Mouse (Mus musculus) heart, embryonic 13.5 days (tissue): ENCODE measurements at regions not wholly inside any gene's neighbourhood (a gene's known extent, or its start where the extent isn't known, plus 50 kb on each side); places are given as distances from the start of the nearest gene placed in this dataset.

Experiments used
- ATAC-seq: fragments of 200-750 bp; cut with Nextera tagmentation; 2 replicates; pipeline ENCODE4 v1.8.0; 2017; ENCODE audit warnings: moderate TSS enrichment; ENCODE audit not compliant: insufficient number of reproducible peaks, low FRiP score, low TSS enrichment; ENCODE audit errors: extremely low read depth
- H3K27ac ChIP-seq: fragments of 300-500 bp; sonication (generic); replicated peaks from 2 replicates; pipeline ENCODE4 v1.5.1; 2015; ENCODE audit warnings: moderate library complexity, mild to moderate bottlenecking, inconsistent platforms
- H3K27me3 ChIP-seq: fragments of 300-500 bp; sonication (generic); replicated peaks from 2 replicates; pipeline ENCODE4 v1.6.1; 2015; ENCODE audit warnings: mild to moderate bottlenecking, inconsistent platforms
- H3K36me3 ChIP-seq: fragments of 300-500 bp; sonication (generic); 2 replicates; pipeline ENCODE4 v1.6.1; 2015; ENCODE audit warnings: mild to moderate bottlenecking, inconsistent platforms
- H3K4me1 ChIP-seq: fragments of 300-500 bp; sonication (generic); 2 replicates; pipeline ENCODE4 v1.6.1; 2015; ENCODE audit warnings: inconsistent platforms
- H3K4me2 ChIP-seq: fragments of 300-500 bp; sonication (generic); 2 replicates; pipeline ENCODE4 v1.6.1; 2015; ENCODE audit warnings: inconsistent platforms, mild to moderate bottlenecking, moderate library complexity
- H3K4me3 ChIP-seq: fragments of 300-500 bp; sonication (generic); 2 replicates; pipeline ENCODE4 v1.5.1; 2015; ENCODE audit warnings: moderate library complexity, mild to moderate bottlenecking, inconsistent platforms
- H3K9ac ChIP-seq: fragments of 300-500 bp; sonication (generic); 2 replicates; pipeline ENCODE4 v1.6.1; 2015; ENCODE audit warnings: inconsistent platforms, mild to moderate bottlenecking, moderate library complexity
- H3K9me3 ChIP-seq: fragments of 300-500 bp; sonication (generic); 2 replicates; pipeline ENCODE4 v1.6.1; 2016; ENCODE audit warnings: inconsistent platforms
- WGBS: fragments of 180-500 bp; shearing (Covaris S2); methylation state at CpG from one replicate; pipeline ENCODE4 v1.1.7; 2015; ENCODE audit warnings: mixed read lengths; 5-methylcytosine and 5-hydroxymethylcytosine counted together

DNA sequence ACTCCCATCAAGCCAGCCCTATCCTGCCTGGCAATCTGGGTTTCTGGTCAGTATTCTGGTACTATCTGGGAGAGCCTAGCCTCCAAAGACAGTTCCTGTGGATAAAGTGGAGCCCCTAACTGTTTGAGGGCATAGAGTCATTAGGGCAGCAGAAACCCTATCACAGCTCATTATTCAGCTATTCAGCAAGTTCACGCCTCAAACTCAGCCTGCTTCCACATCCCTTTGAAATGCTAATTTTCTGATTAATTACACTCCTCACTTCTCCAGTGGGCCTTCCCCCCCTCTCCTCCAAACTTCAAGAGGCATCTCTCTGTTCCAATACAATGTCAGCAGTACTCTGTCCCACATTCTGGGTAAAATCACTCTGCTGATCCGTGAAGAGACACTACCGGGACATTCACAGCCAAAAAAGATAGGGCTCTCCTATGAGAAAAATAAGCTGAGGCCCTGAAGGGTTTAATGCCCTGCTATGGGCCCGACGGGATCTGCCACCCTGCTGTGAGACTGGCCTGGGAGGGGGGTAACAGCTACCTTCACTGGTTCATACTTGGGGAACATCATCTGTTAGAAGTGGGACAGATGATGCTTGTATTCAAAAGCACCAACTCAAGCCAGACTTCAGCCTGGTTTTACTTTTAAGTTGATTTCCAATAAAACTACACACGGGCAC is 220.0 kb upstream of the Zdhhc25 start:
- Histone ChIP-seq H3K4me2 (no peak overlapping the region), H3K36me3 (no peaks in the 10 kb centered on the region), H3K9me3 (no peaks in the 10 kb centered on the region), H3K27me3 (peaks cover 16% of the 10 kb centered on the region), H3K27ac (no peak overlapping the region), H3K4me3 (no peak overlapping the region), H3K9ac (no peak overlapping the region), H3K4me1 (no peaks in the 10 kb centered on the region)
- 20% methylated on average over 6 of the region's 6 CpGs for whole genome bisulfite sequencing
- no peak for ATAC-seq

DNA sequence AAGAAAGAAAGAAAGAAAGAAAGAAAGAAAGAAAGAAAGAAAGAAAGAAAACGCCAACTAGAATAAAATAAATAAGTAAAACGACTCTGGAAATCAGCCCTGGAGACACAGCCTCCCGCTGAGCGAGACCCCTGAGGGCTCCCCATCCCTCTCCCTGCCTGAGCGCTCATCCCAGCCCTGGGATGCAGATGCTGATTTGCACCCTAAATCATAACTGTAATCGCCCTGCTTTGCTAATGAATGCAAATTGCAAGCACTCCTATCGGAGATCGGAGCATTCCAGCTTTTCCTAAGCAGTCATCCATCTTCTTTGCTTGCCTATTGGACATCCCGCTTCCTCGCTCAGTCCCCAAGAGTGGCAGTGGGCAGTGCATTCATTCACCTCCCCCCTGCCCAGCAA is 218.7 kb upstream of the Zdhhc25 start:
- Histone ChIP-seq H3K9me3 (no peaks in the 10 kb centered on the region), H3K4me3 (no peak overlapping the region), H3K27ac (no peak overlapping the region), H3K4me1 (no peaks in the 10 kb centered on the region), H3K27me3 (peaks cover 16% of the 10 kb centered on the region), H3K4me2 (no peak overlapping the region), H3K9ac (no peak overlapping the region), H3K36me3 (no peaks in the 10 kb centered on the region)
- no peak for ATAC-seq
- WGBS, result 33% methylated on average over 10 of the region's 10 CpGs

DNA sequence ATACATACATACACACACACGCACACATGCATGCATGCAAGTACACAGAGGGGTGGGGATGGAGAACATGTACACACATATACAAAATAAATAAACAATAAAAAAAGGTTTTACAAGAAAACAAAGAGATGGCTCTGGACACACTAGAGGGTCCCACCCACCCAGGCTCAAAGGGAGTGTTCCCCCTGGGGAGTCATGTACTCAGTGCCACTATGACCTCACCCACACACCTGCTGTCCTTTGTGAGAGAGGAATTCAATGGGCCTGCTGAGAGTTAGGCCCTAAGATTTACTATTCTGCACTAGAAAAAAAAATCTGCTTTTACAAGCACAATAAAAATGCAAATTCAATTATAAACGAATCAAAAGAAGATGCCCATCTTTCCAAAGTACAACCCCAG is 214.2 kb upstream of the Zdhhc25 start:
- ATAC-seq, result no peak
- no peak overlapping the region for H3K9ac ChIP-seq
- H3K27ac ChIP-seq, result no peak overlapping the region
- H3K36me3 ChIP-seq, result no peaks in the 10 kb centered on the region
- no peak overlapping the region for H3K4me2 ChIP-seq
- H3K4me3 ChIP-seq, result no peak overlapping the region
- H3K9me3 ChIP-seq, result peaks cover 5% of the 10 kb centered on the region; the same call in 1 of the 2 replicates
- H3K27me3 ChIP-seq, result peaks cover 3% of the 10 kb centered on the region
- 77% methylated on average over 2 of the region's 2 CpGs for WGBS
- no peaks in the 10 kb centered on the region for H3K4me1 ChIP-seq

DNA sequence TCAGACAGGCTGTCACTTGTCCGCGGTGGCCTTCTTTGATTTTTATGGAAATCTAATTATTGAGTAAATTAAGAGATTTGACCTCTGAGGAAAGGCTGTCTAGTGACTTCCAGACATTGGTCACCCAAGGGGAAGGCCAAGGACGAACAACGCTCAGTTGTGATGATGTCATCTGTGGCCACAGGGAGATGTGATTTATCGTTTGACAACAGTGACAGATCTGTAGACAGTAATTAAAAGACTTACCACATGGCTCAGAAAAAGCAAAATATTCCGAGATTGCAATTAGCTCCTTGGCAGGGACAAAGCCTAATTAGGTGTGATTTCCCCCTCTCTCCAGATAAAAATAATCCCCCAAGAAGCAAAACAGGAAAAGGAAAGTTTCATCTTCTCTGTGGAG is 213.4 kb upstream of the Zdhhc25 start:
- WGBS, result 68% methylated on average over 6 of the region's 6 CpGs
- ATAC-seq, result no peak

DNA sequence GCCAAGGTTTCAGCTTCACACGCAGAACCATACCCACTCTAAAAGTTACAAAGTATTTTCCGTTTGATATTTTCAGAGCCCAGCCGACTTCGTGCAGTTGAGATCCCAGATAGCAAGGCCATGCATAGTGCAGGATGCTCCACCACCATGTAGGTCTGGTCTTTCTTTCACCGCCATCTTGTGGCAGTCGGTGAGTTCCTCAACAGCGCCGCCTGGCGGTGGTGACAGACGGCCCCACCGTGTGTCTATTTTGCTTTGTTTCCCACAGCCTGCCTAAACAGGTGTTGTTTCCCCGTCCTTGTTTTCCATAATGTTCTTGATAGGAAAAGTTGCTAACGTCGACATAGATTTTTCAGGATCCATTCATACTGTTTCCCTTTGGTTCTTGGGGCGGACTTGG is 208.3 kb upstream of the Zdhhc25 start:
- peaks cover 5% of the 10 kb centered on the region; the same call in 1 of the 2 replicates for H3K9me3 ChIP-seq
- H3K27ac ChIP-seq, result no peak overlapping the region
- no peaks in the 10 kb centered on the region for H3K27me3 ChIP-seq
- H3K4me2 ChIP-seq, result no peak overlapping the region
- H3K4me1 ChIP-seq, result no peaks in the 10 kb centered on the region
- WGBS, result 73% methylated on average over 15 of the region's 15 CpGs
- H3K9ac ChIP-seq, result no peak overlapping the region
- H3K36me3 ChIP-seq, result no peaks in the 10 kb centered on the region
- no peak overlapping the region for H3K4me3 ChIP-seq
- ATAC-seq, result no peak

More for the DNA sequence above, 213.4 kb upstream of the Zdhhc25 start:
- Histone ChIP-seq H3K27ac (no peak overlapping the region), H3K27me3 (0 out of 2 replicates have a peak, but pooled peaks cover 1% of the 10 kb centered on the region), H3K4me1 (no peaks in the 10 kb centered on the region), H3K4me3 (no peak overlapping the region), H3K9me3 (peaks cover 5% of the 10 kb centered on the region; the same call in 1 of the 2 replicates), H3K36me3 (no peaks in the 10 kb centered on the region), H3K4me2 (no peak overlapping the region), H3K9ac (no peak overlapping the region)

DNA sequence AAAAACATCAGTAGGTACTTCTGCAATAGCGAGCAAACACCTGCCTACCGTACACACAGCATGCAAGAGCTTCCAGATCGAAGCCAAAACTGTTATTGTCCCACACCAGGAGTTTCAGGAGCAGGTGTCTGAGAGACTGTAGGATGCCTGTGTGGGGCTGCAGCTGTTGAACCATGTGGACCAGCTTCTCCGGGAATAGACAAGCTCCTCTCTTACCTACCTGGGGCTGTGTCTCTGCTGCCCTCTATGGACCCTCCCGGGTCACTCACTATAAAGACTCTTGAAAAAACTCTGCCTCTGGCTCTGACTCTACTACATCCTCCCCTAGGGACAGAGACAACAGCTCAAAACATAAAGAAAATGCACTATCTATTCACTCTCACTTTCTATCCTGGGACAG is 201.0 kb upstream of the Zdhhc25 start:
- Histone ChIP-seq H3K4me3 (no peak overlapping the region), H3K36me3 (no peaks in the 10 kb centered on the region), H3K27ac (no peak overlapping the region), H3K4me2 (no peak overlapping the region), H3K4me1 (no peaks in the 10 kb centered on the region), H3K27me3 (0 out of 2 replicates have a peak, but pooled peaks cover 3% of the 10 kb centered on the region), H3K9me3 (no peaks in the 10 kb centered on the region), H3K9ac (no peak overlapping the region)
- no peak for ATAC-seq
- WGBS, result 44% methylated on average over 5 of the region's 5 CpGs

DNA sequence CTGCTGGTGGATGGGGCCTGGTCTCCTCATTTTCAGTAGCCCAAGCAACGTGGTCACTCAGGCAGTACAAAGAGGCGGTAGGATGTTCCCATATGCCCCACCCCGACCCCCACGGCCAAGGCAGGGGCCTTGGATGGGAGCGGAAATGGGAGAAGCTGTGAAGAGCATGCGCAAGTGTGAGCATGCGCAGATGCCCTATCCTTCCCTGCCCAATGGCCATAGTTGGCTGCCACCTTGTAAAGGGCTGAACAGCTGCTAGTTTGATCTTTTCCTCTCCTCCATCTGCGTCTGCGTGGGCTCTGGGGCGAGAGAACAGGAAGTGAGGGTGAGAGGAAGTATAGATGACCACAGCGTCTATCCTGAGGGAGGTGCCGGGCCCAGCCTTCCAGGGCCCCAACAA is 200.1 kb upstream of the Zdhhc25 start:
- H3K27me3 ChIP-seq, result 0 out of 2 replicates have a peak, but pooled peaks cover 3% of the 10 kb centered on the region
- H3K36me3 ChIP-seq, result no peaks in the 10 kb centered on the region
- no peak overlapping the region for H3K4me2 ChIP-seq
- H3K9me3 ChIP-seq, result no peaks in the 10 kb centered on the region
- no peak for ATAC-seq
- WGBS, result 59% methylated on average over 12 of the region's 12 CpGs
- H3K4me1 ChIP-seq, result no peaks in the 10 kb centered on the region
- no peak overlapping the region for H3K4me3 ChIP-seq
- no peak overlapping the region for H3K27ac ChIP-seq
- no peak overlapping the region for H3K9ac ChIP-seq

DNA sequence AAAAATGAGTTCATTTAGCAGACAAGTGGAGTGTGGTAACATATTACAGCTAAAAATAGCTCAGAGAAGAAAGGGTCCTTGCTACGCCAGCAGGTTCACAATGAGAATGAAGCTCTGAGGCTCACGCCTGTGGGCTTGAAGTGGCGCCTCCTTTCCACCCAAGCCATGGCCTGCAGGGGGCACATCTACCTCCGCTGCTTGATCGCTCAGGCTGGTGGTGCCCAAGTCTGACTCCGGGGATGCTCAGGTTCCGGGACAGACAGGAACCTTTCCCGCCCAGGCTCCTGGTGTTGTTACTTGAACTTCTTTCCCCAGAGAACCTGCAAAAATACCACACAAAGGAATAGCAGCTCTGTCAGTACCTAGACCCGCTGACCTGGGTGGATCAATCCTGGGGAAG is 199.3 kb upstream of the Zdhhc25 start:
- H3K4me1 ChIP-seq, result no peaks in the 10 kb centered on the region
- H3K4me2 ChIP-seq, result no peak overlapping the region
- no peaks in the 10 kb centered on the region for H3K9me3 ChIP-seq
- H3K27me3 ChIP-seq, result 0 out of 2 replicates have a peak, but pooled peaks cover 3% of the 10 kb centered on the region
- ATAC-seq, result no peak
- WGBS, result 42% methylated on average over 9 of the region's 9 CpGs
- no peak overlapping the region for H3K27ac ChIP-seq
- no peaks in the 10 kb centered on the region for H3K36me3 ChIP-seq
- H3K9ac ChIP-seq, result no peak overlapping the region
- no peak overlapping the region for H3K4me3 ChIP-seq

DNA sequence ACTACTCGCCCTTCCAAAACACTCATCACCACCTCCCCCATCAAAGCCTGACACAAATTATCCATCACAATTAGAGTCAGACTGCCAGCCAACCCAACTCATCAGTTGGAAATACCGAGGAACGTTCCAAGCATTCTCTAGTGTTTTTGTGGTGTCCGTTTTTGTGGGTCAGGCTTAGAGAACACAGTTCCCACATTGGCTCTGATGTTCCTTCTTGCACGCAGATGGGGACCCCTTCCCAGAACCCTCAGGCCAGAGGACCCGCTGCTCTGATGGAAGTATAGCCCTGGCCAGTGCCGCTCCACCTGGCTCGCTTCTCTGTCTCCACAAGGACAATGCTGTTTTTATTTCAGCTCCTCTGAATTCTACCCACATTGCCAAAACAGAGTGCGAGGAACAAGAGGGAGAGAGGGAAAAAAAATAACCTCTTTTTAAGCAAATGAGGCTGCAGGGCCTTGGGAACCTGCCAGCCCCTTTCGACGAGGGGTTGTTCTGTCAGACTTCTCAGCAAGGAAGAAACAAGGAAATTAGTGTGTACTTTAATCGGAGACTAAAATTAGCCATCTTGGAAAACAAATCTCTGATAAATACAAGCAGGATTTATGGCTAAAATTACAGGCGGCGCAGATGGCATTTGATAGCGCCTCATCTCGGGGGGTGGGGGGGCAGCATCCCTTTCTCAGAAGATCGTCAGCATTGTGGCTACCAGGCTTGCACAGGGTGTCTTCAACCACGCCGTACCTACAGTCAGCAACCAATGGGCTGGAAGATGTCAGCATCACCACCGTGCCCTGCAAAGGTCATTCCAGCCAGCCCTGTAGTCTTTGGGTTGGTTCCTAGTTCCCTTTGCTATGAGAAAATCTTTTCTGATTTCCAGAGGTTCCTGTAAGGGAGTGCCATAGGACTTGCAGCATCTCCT is 191.4 kb upstream of the Zdhhc25 start:
- Histone ChIP-seq H3K36me3 (no peaks in the 10 kb centered on the region), H3K4me1 (no peaks in the 10 kb centered on the region), H3K4me2 (no peak overlapping the region)

DNA sequence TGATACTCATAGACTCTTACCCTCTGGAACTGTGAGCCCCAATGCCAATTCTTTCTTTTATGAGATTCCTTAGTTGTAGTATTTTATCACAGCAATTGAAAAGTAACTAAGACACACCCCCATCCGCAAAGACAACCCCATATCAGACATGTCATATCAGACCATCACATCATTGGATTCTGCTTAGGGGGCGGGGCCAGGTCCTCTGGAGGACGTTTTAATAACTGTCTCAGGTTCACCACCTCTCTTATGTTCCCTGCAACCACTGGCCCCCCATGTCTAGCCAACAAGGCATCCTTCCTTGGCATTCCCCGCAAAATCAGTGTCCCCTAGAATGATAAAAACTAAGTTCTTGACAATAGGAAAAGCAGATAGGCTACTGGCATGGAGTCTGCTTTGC is 185.9 kb upstream of the Zdhhc25 start:
- Histone ChIP-seq H3K9me3 (peaks cover 30% of the 10 kb centered on the region), H3K4me1 (no peaks in the 10 kb centered on the region), H3K4me2 (no peak overlapping the region), H3K27ac (no peak overlapping the region), H3K36me3 (no peaks in the 10 kb centered on the region), H3K9ac (no peak overlapping the region), H3K4me3 (no peak overlapping the region), H3K27me3 (no peaks in the 10 kb centered on the region)
- no peak for ATAC-seq
- 63% methylated on average over 4 of the region's 4 CpGs for WGBS

More for the DNA sequence above, 191.4 kb upstream of the Zdhhc25 start:
- H3K27me3 ChIP-seq, result no peaks in the 10 kb centered on the region
- H3K9ac ChIP-seq, result no peak overlapping the region
- ATAC-seq, result no peak
- no peak overlapping the region for H3K4me3 ChIP-seq
- H3K9me3 ChIP-seq, result peaks cover 30% of the 10 kb centered on the region
- 76% methylated on average over 20 of the region's 20 CpGs for WGBS
- H3K27ac ChIP-seq, result no peak overlapping the region

DNA sequence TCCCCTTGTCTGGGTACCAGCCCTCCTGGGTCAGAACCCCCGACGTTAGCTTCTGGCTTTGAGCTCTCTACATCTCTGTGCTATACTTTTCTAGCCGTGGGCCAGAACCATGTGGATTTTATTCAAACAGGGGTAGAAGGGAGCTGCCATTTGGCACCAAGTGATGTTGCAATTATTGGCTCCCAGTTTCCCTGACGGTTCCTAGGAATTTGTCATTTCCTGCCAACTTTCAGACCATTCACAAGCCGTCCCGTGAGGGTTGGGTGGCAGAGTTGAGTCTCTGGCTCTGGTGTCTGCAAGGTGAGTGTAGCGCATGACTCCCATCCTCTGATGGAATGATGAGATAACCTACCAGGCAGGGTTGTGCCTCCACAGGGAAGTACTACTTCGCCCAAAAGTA is 181.2 kb upstream of the Zdhhc25 start:
- H3K9ac ChIP-seq, result no peak overlapping the region
- no peaks in the 10 kb centered on the region for H3K36me3 ChIP-seq
- no peaks in the 10 kb centered on the region for H3K27me3 ChIP-seq
- peaks cover 13% of the 10 kb centered on the region; the same call in 1 of the 2 replicates for H3K9me3 ChIP-seq
- no peak overlapping the region for H3K27ac ChIP-seq
- no peak overlapping the region for H3K4me2 ChIP-seq
- ATAC-seq, result no peak
- no peaks in the 10 kb centered on the region for H3K4me1 ChIP-seq
- H3K4me3 ChIP-seq, result no peak overlapping the region
- WGBS, result 67% methylated on average over 8 of the region's 8 CpGs
